In the genomic region with DNA sequence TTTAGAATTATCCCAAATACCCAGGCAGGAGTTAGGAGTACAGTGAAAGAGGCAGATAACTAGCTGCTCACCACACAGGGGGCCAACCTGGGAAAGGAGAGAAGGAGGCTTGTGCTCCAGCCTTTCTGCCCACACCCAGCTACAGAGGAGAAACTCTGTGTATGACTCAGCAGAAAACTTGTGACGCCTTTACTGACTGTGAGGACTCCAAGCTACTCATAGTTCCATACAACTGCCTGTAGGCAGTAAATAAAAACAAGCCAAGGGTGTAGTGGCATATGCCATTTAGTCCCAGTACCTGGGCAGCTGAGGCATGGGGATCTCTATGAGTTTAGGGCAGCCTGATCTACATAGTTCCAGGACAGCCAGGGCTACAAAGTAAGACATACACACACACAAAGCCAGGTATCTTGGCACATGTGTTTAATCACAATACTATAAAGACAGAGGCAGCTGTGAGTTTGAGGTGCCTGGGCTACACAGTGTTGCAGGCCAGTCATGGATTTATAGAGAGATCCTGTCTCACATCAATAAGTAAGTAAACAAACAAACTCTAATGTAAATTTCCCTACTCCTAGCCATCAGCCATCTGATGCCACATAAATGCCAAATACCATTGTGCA, we compare ENCODE assay signal across 8 mouse cellular contexts. TPM values are rescaled to one million over a fixed set of nuclear protein-coding genes. Genes with fewer than 3 reads are reported as not detected.
A peak's percentile ranks its signal among the peaks of the same experiment; 100 is the strongest.
DNase-seq lines count a peak whose midpoint lies in the region; ATAC-seq and TF ChIP-seq lines count a peak whose summit lies in the region.

No protein-coding gene starts in this region.

- no peak for DNase-seq in kidney, adult 2 months
- no peak for DNase-seq in kidney, postnatal 4 days
- DNase-seq in MEL (ENCODE audit: low read depth, low spot score) = peak; percentile 85
- DNase-seq in right cerebral cortex, postnatal 14 days = no peak
- DNase-seq in kidney, postnatal 36 days = no peak
- no peak for DNase-seq in cerebellum, postnatal 4 days (ENCODE audit: low spot score in 2 of 2)

- WGBS in kidney, adult 2 months = 13% methylated on average over 1 of the region's 1 CpGs
- WGBS in liver, embryonic 16.5 days (ENCODE audit: insufficient replicate concordance) = 8% methylated on average over 1 of the region's 1 CpGs

- TF ChIP-seq RAD21 in MEL (IDR thresholded peaks at IDR 0.05; ENCODE audit: low read depth, low read length) = no peak

- 0 out of 2 replicates have a peak overlapping the region, but pooled peaks have one; percentile 10 for H3K9ac ChIP-seq in MEL (ENCODE audit: control insufficient read depth, low read depth, low read length, poor library complexity, severe bottlenecking)
- peak overlapping the region; percentile 53 for H3K9ac ChIP-seq in liver, embryonic 16.5 days (ENCODE audit: low read depth, low read length)

- H3K4me2 ChIP-seq in liver, embryonic 16.5 days (ENCODE audit: low read depth, low read length) = peak overlapping the region; percentile 47

- no peak for TF ChIP-seq POLR2A in kidney, adult 2 months (IDR thresholded peaks at IDR 0.05; ENCODE audit: low read depth, low read length)
- TF ChIP-seq POLR2A in MEL (IDR thresholded peaks at IDR 0.05; ENCODE audit: control insufficient read depth in 1 of 2, insufficient read depth in 1 of 2, low read depth in 1 of 2, low read length in 2 of 2, poor library complexity in 1 of 2) = no peak

- ATAC-seq in liver, embryonic 16.5 days (ENCODE audit: low read depth) = peak; percentile 98

- H3K27me3 ChIP-seq in kidney, adult 2 months (replicated peaks; ENCODE audit: control insufficient read depth, insufficient read depth, low read length) = no peaks in the 10 kb centered on the region
- no peaks in the 10 kb centered on the region for H3K27me3 ChIP-seq in MEL (ENCODE audit: control insufficient read depth in 1 of 2, insufficient read depth in 2 of 2, low read length in 2 of 2)
- no peaks in the 10 kb centered on the region for H3K27me3 ChIP-seq in erythroblast, embryonic 14.5 days (ENCODE audit: control insufficient read depth)
- H3K27me3 ChIP-seq in liver, embryonic 16.5 days (ENCODE audit: control insufficient read depth, insufficient read depth, low read depth, low read length) = no peaks in the 10 kb centered on the region

- H3K79me2 ChIP-seq in MEL (ENCODE audit: control insufficient read depth, insufficient read depth, low read length, poor library complexity) = peaks cover 3% of the 10 kb centered on the region; the same call in 1 of the 2 replicates

- peak; percentile 25 to 43; a peak in 2 of 4 replicates for TF ChIP-seq EP300 in MEL (IDR thresholded peaks at IDR 0.05; ENCODE audit: low read depth in 1 of 2, low read length in 2 of 2)

- no peaks in the 10 kb centered on the region for H3K9me3 ChIP-seq in MEL (replicated peaks; ENCODE audit: insufficient read depth, low read length)
- no peaks in the 10 kb centered on the region for H3K9me3 ChIP-seq in erythroblast, embryonic 14.5 days (ENCODE audit: control insufficient read depth, low read length)
- H3K9me3 ChIP-seq in liver, embryonic 16.5 days (replicated peaks; ENCODE audit: control insufficient read depth, low read length) = no peaks in the 10 kb centered on the region

- TF ChIP-seq CTCF in kidney, adult 2 months (conservative IDR thresholded peaks at IDR 0.05; ENCODE audit: insufficient read depth, insufficient read length, low read depth, low read length) = no peak
- no peak for TF ChIP-seq CTCF in MEL (IDR thresholded peaks at IDR 0.05 in 2 of 3, conservative IDR thresholded peaks at IDR 0.05 in 1 of 3; ENCODE audit: control insufficient read depth in 1 of 3, insufficient read depth in 1 of 3, low read depth in 2 of 3, low read length in 3 of 3, poor library complexity in 1 of 3, severe bottlenecking in 1 of 3)

- H3K4me3 ChIP-seq in kidney, adult 2 months (ENCODE audit: insufficient read depth, low read depth, low read length) = no peak overlapping the region
- no peak overlapping the region for H3K4me3 ChIP-seq in MEL (ENCODE audit: control insufficient read depth in 1 of 2, insufficient read depth in 1 of 2, low read depth in 2 of 2, low read length in 2 of 2)
- peak overlapping the region; percentile 47 for H3K4me3 ChIP-seq in erythroblast, embryonic 14.5 days (replicated peaks)
- peak overlapping the region; percentile 29 for H3K4me3 ChIP-seq in liver, embryonic 16.5 days (ENCODE audit: low read depth, low read length)

- H3K4me1 ChIP-seq in kidney, adult 2 months (ENCODE audit: control insufficient read depth, insufficient read depth, low read length) = peaks cover 8% of the 10 kb centered on the region
- peaks cover 7 to 11% of the 10 kb centered on the region in 2 experiments for H3K4me1 ChIP-seq in MEL (ENCODE audit: control insufficient read depth in 1 of 2, insufficient read depth in 2 of 2, low read length in 2 of 2)
- H3K4me1 ChIP-seq in erythroblast, embryonic 14.5 days (ENCODE audit: control insufficient read depth) = peaks cover 54% of the 10 kb centered on the region
- H3K4me1 ChIP-seq in liver, embryonic 16.5 days (ENCODE audit: control insufficient read depth, low read depth, low read length) = peaks cover 33% of the 10 kb centered on the region

- peaks cover 9% of the 10 kb centered on the region for H3K36me3 ChIP-seq in kidney, adult 2 months (ENCODE audit: control insufficient read depth, insufficient read depth, low read length)
- H3K36me3 ChIP-seq in MEL (ENCODE audit: control insufficient read depth in 1 of 2, insufficient read depth in 2 of 2, low read length in 2 of 2) = peaks cover 16 to 22% of the 10 kb centered on the region in 2 experiments
- peaks cover 93% of the 10 kb centered on the region for H3K36me3 ChIP-seq in erythroblast, embryonic 14.5 days (ENCODE audit: control insufficient read depth)
- peaks cover 71% of the 10 kb centered on the region for H3K36me3 ChIP-seq in liver, embryonic 16.5 days (ENCODE audit: control insufficient read depth, insufficient read depth)

- peak overlapping the region; percentile 11; the same call in 1 of the 2 replicates for H3K27ac ChIP-seq in kidney, adult 2 months (ENCODE audit: insufficient read depth, low read depth, low read length)
- peak overlapping the region; percentile 54 for H3K27ac ChIP-seq in MEL (ENCODE audit: control insufficient read depth, low read depth, low read length)
- H3K27ac ChIP-seq in liver, embryonic 16.5 days (ENCODE audit: low read length) = peak overlapping the region; percentile 97

TF ChIP-seq in MEL, 35 proteins besides CTCF, POLR2A, EP300 and RAD21:
- TF ChIP-seq SMC3 (IDR thresholded peaks at IDR 0.05; ENCODE audit: low read depth, low read length) = peak; percentile 10; the same call in 1 of the 2 replicates
- TF ChIP-seq ZKSCAN1 (IDR thresholded peaks at IDR 0.05; ENCODE audit: low read depth, low read length) = no peak
- no peak for TF ChIP-seq ZC3H11A (IDR thresholded peaks at IDR 0.05; ENCODE audit: low read depth, low read length)
- no peak for TF ChIP-seq MEF2A (IDR thresholded peaks at IDR 0.05; ENCODE audit: extremely low read depth, insufficient replicate concordance, low read depth, low read length, poor library complexity, severe bottlenecking)
- TF ChIP-seq NELFE (IDR thresholded peaks at IDR 0.05; ENCODE audit: low read depth, low read length) = no peak
- no peak for TF ChIP-seq KAT2A (conservative IDR thresholded peaks at IDR 0.05; ENCODE audit: low read depth, low read length)
- no peak for TF ChIP-seq USF2 (IDR thresholded peaks at IDR 0.05; ENCODE audit: borderline replicate concordance in 1 of 2, insufficient read depth in 1 of 2, low read depth in 1 of 2, low read length in 2 of 2)
- no peak for TF ChIP-seq POLR2AphosphoS2 (IDR thresholded peaks at IDR 0.05; ENCODE audit: low read length)
- TF ChIP-seq ELF1 (IDR thresholded peaks at IDR 0.05; ENCODE audit: low read depth, low read length) = no peak
- 0 out of 2 replicates have a peak, but pooled peaks have one; percentile 17 for TF ChIP-seq ZMIZ1 (IDR thresholded peaks at IDR 0.05; ENCODE audit: low read depth, low read length)
- peak; percentile 89 for TF ChIP-seq GABPA (IDR thresholded peaks at IDR 0.05; ENCODE audit: low read depth, low read length)
- peak; percentile 5; the same call in 1 of the 2 replicates for TF ChIP-seq TCF12 (IDR thresholded peaks at IDR 0.05; ENCODE audit: low read depth, low read length)
- no peak for TF ChIP-seq TBP (IDR thresholded peaks at IDR 0.05; ENCODE audit: low read depth, low read length)
- peak; percentile 26; the same call in 1 of the 2 replicates for TF ChIP-seq MXI1 (IDR thresholded peaks at IDR 0.05; ENCODE audit: low read depth, low read length)
- TF ChIP-seq MYC (IDR thresholded peaks at IDR 0.05; ENCODE audit: low read depth, low read length) = no peak
- TF ChIP-seq POLR2AphosphoS5 (IDR thresholded peaks at IDR 0.05; ENCODE audit: borderline replicate concordance, low read depth, low read length) = no peak
- peak; percentile 61; the same call in 1 of the 2 replicates for TF ChIP-seq ETS1 (IDR thresholded peaks at IDR 0.05; ENCODE audit: low read depth, low read length)
- TF ChIP-seq UBTF (IDR thresholded peaks at IDR 0.05; ENCODE audit: borderline replicate concordance, insufficient read depth, low read depth, low read length) = no peak
- TF ChIP-seq MAFK (IDR thresholded peaks at IDR 0.05; ENCODE audit: borderline replicate concordance, low read depth, low read length) = peak; percentile 84; the same call in 1 of the 2 replicates
- TF ChIP-seq MAZ (IDR thresholded peaks at IDR 0.05; ENCODE audit: low read depth, low read length) = peak; percentile 28; the same call in 1 of the 2 replicates
- peak; percentile 29 for TF ChIP-seq SIN3A (IDR thresholded peaks at IDR 0.05; ENCODE audit: low read length)
- 0 out of 2 replicates have a peak, but pooled peaks have one; percentile 9 for TF ChIP-seq GATA1 (IDR thresholded peaks at IDR 0.05; ENCODE audit: low read depth, low read length)

RNA-seq across cellular contexts. Expression of a gene that starts 24.1 kb away (rescaled TPM):
- 33.9 and 36.9 TPM in 2 replicates for polyA plus RNA-seq in kidney, adult 2 months (2012; rRNA removed)
- 9.9 and 16.9 TPM in 2 replicates for total RNA-seq in MEL (2012; rRNA removed)
- polyA plus RNA-seq in MEL (2012; ENCODE audit: insufficient read depth in 1 of 2, insufficient read length in 2 of 2, low read depth in 1 of 2, low replicate concordance in 2 of 2, missing spikeins in 1 of 2) = 100 to 1,000 TPM in 1 of 2 experiments, 10 to 100 TPM in 1; 21.4 to 275 TPM
- 6.4 and 7.1 TPM in 2 replicates for polyA plus RNA-seq in erythroblast, embryonic 14.5 days (2012)
- polyA plus RNA-seq in liver, embryonic 16.5 days (2015; fragmentation: Nextera tagmentation; extraction: Ambion mirVana) = 24.7 and 26.1 TPM in 2 replicates

Comparison
In these comparisons a context has a peak if more than half of its experiments do, and no peak if none do; other contexts are left out.
1. H3K27ac ChIP-seq: peak in every context shown above with its lines; median percentile 97 in liver, embryonic 16.5 days; 54 in MEL; 11 in kidney, adult 2 months.
2. H3K4me3 ChIP-seq: peak in erythroblast, embryonic 14.5 days (single experiment) and liver, embryonic 16.5 days (single experiment); none in kidney, adult 2 months (single experiment) and MEL (0 of 2).